Mouse (Mus musculus) hindbrain, embryonic 12.5 days (tissue): Measurements from ENCODE around the gene Cdh24. TPM values are rescaled to one million over a fixed set of nuclear protein-coding genes. Genes with fewer than 3 reads are reported as not detected.

ENCODE experiments used
- ATAC-seq: fragments of 200-750 bp; cut with Nextera tagmentation; 2 replicates; pipeline ENCODE4 v1.8.0; 2017; ENCODE audit warnings: moderate TSS enrichment; ENCODE audit not compliant: low FRiP score
- H3K27ac ChIP-seq: fragments of 300-500 bp; sonication (generic); 2 replicates; pipeline ENCODE4 v1.5.1; 2016; ENCODE audit warnings: mild to moderate bottlenecking
- H3K27me3 ChIP-seq: fragments of 300-500 bp; sonication (generic); 2 replicates; pipeline ENCODE4 v1.6.1; 2016; ENCODE audit warnings: mild to moderate bottlenecking
- H3K36me3 ChIP-seq: fragments of 300-500 bp; sonication (generic); 2 replicates; pipeline ENCODE4 v1.6.1; 2016; ENCODE audit warnings: mild to moderate bottlenecking
- H3K4me1 ChIP-seq: fragments of 300-500 bp; sonication (generic); 2 replicates; pipeline ENCODE4 v1.6.1; 2016
- H3K4me2 ChIP-seq: fragments of 300-500 bp; sonication (generic); replicated peaks from 2 replicates; pipeline ENCODE4 v1.6.1; 2016; ENCODE audit warnings: mild to moderate bottlenecking
- H3K4me3 ChIP-seq: fragments of 300-500 bp; sonication (generic); 2 replicates; pipeline ENCODE4 v1.5.1; 2016; ENCODE audit warnings: mild to moderate bottlenecking
- H3K9ac ChIP-seq: fragments of 300-500 bp; sonication (generic); 2 replicates; pipeline ENCODE4 v1.6.1; 2016; ENCODE audit warnings: mild to moderate bottlenecking, moderate library complexity
- H3K9me3 ChIP-seq: fragments of 300-500 bp; sonication (generic); replicated peaks from 2 replicates; pipeline ENCODE4 v1.6.1; 2016; ENCODE audit warnings: mild to moderate bottlenecking
- WGBS: fragments of 180-500 bp; shearing (Covaris S2); methylation state at CpG from one replicate; pipeline ENCODE4 v1.1.7; 2016; 5-methylcytosine and 5-hydroxymethylcytosine counted together
- polyA plus RNA-seq: library from polyadenylated mRNA; unstranded; fragments of >200 nt; fragmentation: Nextera tagmentation; extraction: Ambion mirVana; gene quantifications from 2 replicates; pipeline ENCODE4 v1.2.1, GENCODE M21; 2016

The Cdh24 gene
- polyA plus RNA-seq, 1 experiment from 2014 or later: 10.3 TPM

DNA sequence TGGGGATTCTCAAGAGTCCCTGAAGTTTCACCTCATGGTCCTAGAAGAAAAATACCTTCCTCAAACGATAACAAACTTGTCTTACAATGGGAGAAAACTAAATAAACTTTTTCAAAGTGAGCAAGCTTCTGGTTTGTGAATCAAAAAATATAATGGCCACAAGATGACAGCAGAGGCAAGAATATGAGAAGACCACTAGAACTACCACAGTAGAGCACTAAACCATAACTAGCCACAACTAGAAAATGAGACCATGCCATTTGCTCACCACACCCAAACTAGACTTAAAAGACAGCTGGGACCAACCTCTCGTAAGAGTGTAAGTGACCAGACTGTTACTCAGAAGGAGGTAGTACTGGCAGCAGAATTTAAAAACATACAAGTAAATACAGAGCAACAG is 18.8 kb upstream of the Cdh24 start:
- H3K27me3 ChIP-seq: no peaks in the 10 kb centered on the region
- H3K36me3 ChIP-seq: peaks cover 92% of the 10 kb centered on the region
- 93% methylated on average over 2 of the region's 2 CpGs for WGBS
- no peaks in the 10 kb centered on the region for H3K4me1 ChIP-seq
- no peak overlapping the region for H3K4me3 ChIP-seq
- no peak overlapping the region for H3K27ac ChIP-seq
- ATAC-seq: no peak
- no peak overlapping the region for H3K4me2 ChIP-seq
- no peaks in the 10 kb centered on the region for H3K9me3 ChIP-seq
- no peak overlapping the region for H3K9ac ChIP-seq

- Histone ChIP-seq H3K36me3 (peaks cover 60% of the 10 kb centered on the region), H3K9me3 (no peaks in the 10 kb centered on the region), H3K9ac (peak overlapping the region; percentile 90), H3K4me3 (peak overlapping the region; percentile 63), H3K27me3 (no peaks in the 10 kb centered on the region), H3K4me2 (peak overlapping the region; percentile 92), H3K4me1 (peaks cover 43% of the 10 kb centered on the region), H3K27ac (peak overlapping the region; percentile 85)
- peak; percentile 80 for ATAC-seq
- 0% methylated on average over 12 of the region's 12 CpGs for WGBS
These were observed 12.3 kb upstream of the Cdh24 start for GRCm38 (mm10) chr14:54653496-54653895.

GRCm38 (mm10) chr14:54652787-54653186 is 11.6 kb upstream of the Cdh24 start:
- H3K9ac ChIP-seq: peak overlapping the region; percentile 90
- peaks cover 61% of the 10 kb centered on the region for H3K36me3 ChIP-seq
- peak overlapping the region; percentile 85 for H3K27ac ChIP-seq
- peaks cover 48% of the 10 kb centered on the region for H3K4me1 ChIP-seq
- H3K4me2 ChIP-seq: peak overlapping the region; percentile 92
- H3K27me3 ChIP-seq: no peaks in the 10 kb centered on the region
- WGBS: 0% methylated on average over 6 of the region's 7 CpGs
- 0 out of 2 replicates have a peak, but pooled peaks have one; percentile 38 for ATAC-seq
- H3K4me3 ChIP-seq: peak overlapping the region; percentile 63
- H3K9me3 ChIP-seq: no peaks in the 10 kb centered on the region

GRCm38 (mm10) chr14:54651556-54651955 is 10.4 kb upstream of the Cdh24 start:
- Histone ChIP-seq H3K9ac (no peak overlapping the region), H3K4me1 (peaks cover 48% of the 10 kb centered on the region), H3K4me2 (peak overlapping the region; percentile 92), H3K36me3 (peaks cover 64% of the 10 kb centered on the region), H3K4me3 (no peak overlapping the region; the same call in 1 of the 2 replicates), H3K27ac (no peak overlapping the region), H3K9me3 (no peaks in the 10 kb centered on the region), H3K27me3 (no peaks in the 10 kb centered on the region)
- ATAC-seq: no peak
- WGBS: 66% methylated on average over 4 of the region's 4 CpGs

- Histone ChIP-seq H3K4me2 (peak overlapping the region; percentile 92), H3K9ac (no peak overlapping the region), H3K4me1 (peaks cover 48% of the 10 kb centered on the region), H3K9me3 (no peaks in the 10 kb centered on the region), H3K36me3 (peaks cover 64% of the 10 kb centered on the region), H3K4me3 (no peak overlapping the region), H3K27ac (no peak overlapping the region), H3K27me3 (no peaks in the 10 kb centered on the region)
- ATAC-seq: peak; percentile 13
- WGBS: 66% methylated on average over 23 of the region's 23 CpGs
These were observed 9.7 kb upstream of the Cdh24 start for GRCm38 (mm10) chr14:54650621-54651454.

- H3K9ac ChIP-seq: no peak overlapping the region
- H3K9me3 ChIP-seq: no peaks in the 10 kb centered on the region
- H3K27me3 ChIP-seq: no peaks in the 10 kb centered on the region
- WGBS: 77% methylated on average over 4 of the region's 4 CpGs
- H3K36me3 ChIP-seq: peaks cover 86% of the 10 kb centered on the region
- H3K4me3 ChIP-seq: no peak overlapping the region
- peaks cover 41% of the 10 kb centered on the region for H3K4me1 ChIP-seq
- no peak for ATAC-seq
- H3K4me2 ChIP-seq: no peak overlapping the region
- H3K27ac ChIP-seq: no peak overlapping the region
These were observed 6.7 kb upstream of the Cdh24 start for GRCm38 (mm10) chr14:54647900-54648299.

DNA sequence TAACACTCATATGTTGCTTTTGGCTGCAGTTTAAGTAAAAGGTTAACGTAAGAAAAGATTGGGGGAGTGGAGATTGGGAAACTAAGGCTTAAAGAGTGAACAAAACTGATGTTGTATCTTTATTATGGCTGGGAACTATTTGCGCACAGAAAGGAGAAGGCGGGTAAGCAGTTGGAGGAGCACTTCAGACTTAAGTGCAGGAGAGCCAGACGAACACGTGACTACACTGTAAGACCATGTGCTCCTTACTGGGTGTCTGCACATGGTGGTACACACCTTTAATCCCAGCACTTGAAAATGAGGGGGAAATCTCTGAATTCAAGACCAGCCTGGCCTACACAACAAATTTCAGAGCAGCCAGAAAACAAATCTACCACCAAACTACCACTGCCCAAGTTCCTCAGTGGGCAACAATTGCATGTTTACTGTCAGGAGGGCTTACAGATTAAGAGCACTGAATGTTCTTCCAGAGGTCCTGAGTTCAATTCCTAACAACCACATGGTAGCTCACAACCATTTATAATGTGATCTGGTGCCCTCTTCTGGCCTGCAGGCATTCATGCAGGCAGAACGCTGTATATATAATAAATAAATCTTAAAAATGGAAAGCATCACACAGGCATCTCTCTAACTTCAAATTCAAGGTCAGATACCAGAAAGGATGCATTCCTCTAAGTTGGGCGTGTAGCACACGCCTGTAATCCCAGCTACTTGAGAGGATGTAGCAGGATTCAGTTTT is 5.9 kb upstream of the Cdh24 start:
- Histone ChIP-seq H3K36me3 (peaks cover 95% of the 10 kb centered on the region), H3K4me3 (no peak overlapping the region), H3K9ac (no peak overlapping the region), H3K4me1 (peaks cover 34% of the 10 kb centered on the region), H3K27me3 (no peaks in the 10 kb centered on the region), H3K27ac (no peak overlapping the region), H3K9me3 (no peaks in the 10 kb centered on the region), H3K4me2 (no peak overlapping the region)
- no peak for ATAC-seq
- WGBS: 96% methylated on average over 8 of the region's 8 CpGs

DNA sequence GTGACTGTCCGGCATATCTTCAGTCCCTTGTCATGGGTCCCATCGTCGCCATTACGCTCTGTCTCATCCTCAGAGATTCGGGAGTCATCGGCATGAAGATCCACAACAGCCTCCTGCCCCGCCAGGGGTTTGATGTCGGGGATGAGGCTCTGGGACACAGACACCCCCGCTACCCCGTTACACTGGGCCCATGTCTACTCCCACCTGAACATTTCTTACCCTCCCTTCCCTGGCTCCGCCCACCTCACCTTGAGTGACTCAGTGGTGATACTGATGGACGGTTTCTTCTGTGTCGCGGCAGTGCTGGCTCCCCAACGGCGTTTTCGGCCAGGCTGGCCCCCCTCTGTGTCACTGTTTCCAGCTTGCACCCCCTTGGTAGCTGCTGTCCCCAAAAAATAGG is 5.3 kb upstream of the Cdh24 start:
- Histone ChIP-seq H3K4me2 (no peak overlapping the region), H3K27ac (no peak overlapping the region), H3K27me3 (no peaks in the 10 kb centered on the region), H3K9ac (no peak overlapping the region), H3K4me1 (peaks cover 28% of the 10 kb centered on the region), H3K36me3 (peaks cover 89% of the 10 kb centered on the region), H3K9me3 (no peaks in the 10 kb centered on the region), H3K4me3 (no peak overlapping the region)
- WGBS: 94% methylated on average over 17 of the region's 17 CpGs
- no peak for ATAC-seq

DNA sequence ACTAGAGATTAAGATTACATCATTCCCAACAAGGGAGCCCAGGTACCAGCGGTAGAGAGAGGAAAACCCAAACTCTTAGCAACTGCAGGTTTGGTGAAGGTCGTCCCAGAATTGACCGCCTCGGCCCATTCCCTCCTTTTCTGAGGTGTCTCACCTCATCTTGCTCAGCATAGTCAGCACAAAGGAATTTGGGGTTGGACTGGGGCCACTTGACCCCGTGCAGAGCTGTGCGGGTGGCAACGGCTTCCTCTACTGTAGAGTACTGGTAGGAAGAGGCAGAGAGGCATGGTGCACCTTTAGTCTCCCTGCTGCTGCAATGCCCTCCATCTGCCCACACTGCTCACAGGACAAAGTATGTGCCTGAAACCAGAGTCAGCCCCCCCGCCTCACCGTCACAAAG is 3.1 kb upstream of the Cdh24 start:
- H3K9me3 ChIP-seq: no peaks in the 10 kb centered on the region
- no peak overlapping the region for H3K4me3 ChIP-seq
- no peak overlapping the region for H3K9ac ChIP-seq
- WGBS: 97% methylated on average over 9 of the region's 9 CpGs
- no peak overlapping the region for H3K4me2 ChIP-seq
- H3K4me1 ChIP-seq: peaks cover 23% of the 10 kb centered on the region
- no peak overlapping the region for H3K27ac ChIP-seq
- peaks cover 71% of the 10 kb centered on the region for H3K36me3 ChIP-seq
- no peaks in the 10 kb centered on the region for H3K27me3 ChIP-seq
- ATAC-seq: no peak

- H3K27me3 ChIP-seq: no peaks in the 10 kb centered on the region
- 85% methylated on average over 2 of the region's 2 CpGs for WGBS
These were observed 1.8 kb upstream of the Cdh24 start for GRCm38 (mm10) chr14:54643011-54643410.

DNA sequence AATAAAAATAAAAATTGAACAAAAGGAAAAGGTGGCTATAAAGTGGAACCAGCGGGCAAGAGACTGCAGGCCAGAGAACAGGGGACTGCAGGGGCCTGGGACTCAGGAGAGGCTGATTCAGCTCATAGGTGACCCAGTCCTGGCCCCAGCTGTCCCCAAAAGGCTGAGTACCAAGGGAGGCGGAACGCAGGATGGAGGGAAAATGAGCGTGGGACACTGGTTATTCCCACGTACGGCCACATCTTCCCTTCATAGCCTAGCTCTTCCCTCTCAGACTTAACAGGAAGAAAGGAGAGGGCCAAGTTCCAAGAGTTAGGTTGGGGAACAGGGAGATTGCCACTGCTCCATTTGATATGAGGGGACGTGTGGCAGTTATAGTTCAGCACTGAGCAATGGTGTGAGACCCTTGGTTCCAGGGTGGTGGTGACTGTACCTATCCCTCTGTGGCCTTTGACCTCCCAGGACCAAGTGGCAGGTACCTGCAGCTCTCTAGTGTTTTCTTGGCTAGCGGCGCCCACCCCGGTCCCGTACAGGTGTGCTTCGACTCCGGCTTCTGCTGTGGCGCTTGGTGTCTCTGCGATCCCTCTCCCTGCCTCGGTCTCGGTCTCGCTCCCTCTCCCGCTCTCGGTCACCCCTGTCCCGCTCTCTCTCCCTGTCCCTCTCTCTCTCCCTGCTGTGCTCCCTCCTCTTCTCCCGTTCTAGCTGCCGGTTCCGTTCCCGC is 1.2 kb upstream of the Cdh24 start:
- Histone ChIP-seq H3K9me3 (no peaks in the 10 kb centered on the region), H3K4me3 (no peak overlapping the region), H3K4me2 (no peak overlapping the region), H3K27me3 (no peaks in the 10 kb centered on the region), H3K9ac (no peak overlapping the region; the same call in 1 of the 2 replicates), H3K4me1 (peaks cover 18% of the 10 kb centered on the region), H3K36me3 (peaks cover 65% of the 10 kb centered on the region), H3K27ac (peak overlapping the region; percentile 87)
- ATAC-seq: no peak
- WGBS: 82% methylated on average over 25 of the region's 25 CpGs

More at GRCm38 (mm10) chr14:54643011-54643410, 1.8 kb upstream of the Cdh24 start:
- ATAC-seq: no peak
- Histone ChIP-seq H3K9ac (no peak overlapping the region), H3K9me3 (no peaks in the 10 kb centered on the region), H3K27ac (no peak overlapping the region; the same call in 1 of the 2 replicates), H3K4me1 (peaks cover 19% of the 10 kb centered on the region), H3K4me2 (no peak overlapping the region), H3K36me3 (peaks cover 72% of the 10 kb centered on the region), H3K4me3 (no peak overlapping the region)

- H3K27me3 ChIP-seq: no peaks in the 10 kb centered on the region
- peak within 1 kb of the TSS; percentile 70 for H3K4me3 ChIP-seq
- H3K27ac ChIP-seq: peak within 1 kb of the TSS; percentile 87
- no peaks in the 10 kb centered on the region for H3K9me3 ChIP-seq
- no peak for ATAC-seq
- peak within 1 kb of the TSS; percentile 87 for H3K4me2 ChIP-seq
- 1% methylated on average over 27 of the region's 28 CpGs for WGBS
- H3K4me1 ChIP-seq: peaks cover 18% of the 10 kb centered on the region
- peaks cover 65% of the 10 kb centered on the region for H3K36me3 ChIP-seq
- H3K9ac ChIP-seq: peak within 1 kb of the TSS; percentile 91
These were observed 239 bp downstream of the Cdh24 start, which contains the start of gene Gm17606 for GRCm38 (mm10) chr14:54640946-54641304. Gene Gm17606, plus strand, starts transcription at chr14:54640952.
